Mouse (Mus musculus) limb, embryonic 10.5 days (tissue): ENCODE data around the gene Cracr2a. TPM values are rescaled to one million over a fixed set of nuclear protein-coding genes. Genes with fewer than 3 reads are reported as not detected.
A peak's percentile ranks its signal among the peaks of the same experiment; 100 is the strongest.

ENCODE experiments used
- DNase-seq: peaks from one replicate; pipeline ENCODE4 v3.0.0-alpha.2; 2017; ENCODE audit warnings: low spot score
- H3K27ac ChIP-seq: fragments of 300-500 bp; sonication (generic); 2 replicates; pipeline ENCODE4 v1.5.1; 2016; ENCODE audit warnings: mild to moderate bottlenecking
- H3K27me3 ChIP-seq: fragments of 300-500 bp; sonication (generic); 2 replicates; pipeline ENCODE4 v1.6.1; 2016; ENCODE audit warnings: low read depth, mild to moderate bottlenecking; ENCODE audit not compliant: poor library complexity, severe bottlenecking
- H3K36me3 ChIP-seq: fragments of 300-500 bp; sonication (generic); 2 replicates; pipeline ENCODE4 v1.6.1; 2016; ENCODE audit warnings: mild to moderate bottlenecking, moderate library complexity
- H3K4me1 ChIP-seq: fragments of 300-500 bp; sonication (generic); 2 replicates; pipeline ENCODE4 v1.6.1; 2016
- H3K4me3 ChIP-seq: fragments of 300-500 bp; sonication (generic); 2 replicates; pipeline ENCODE4 v1.5.1; 2016; ENCODE audit warnings: mild to moderate bottlenecking, moderate library complexity
- H3K9me3 ChIP-seq: fragments of 300-500 bp; sonication (generic); replicated peaks from 2 replicates; pipeline ENCODE4 v1.6.1; 2016; ENCODE audit warnings: mild to moderate bottlenecking
- WGBS: fragments of 180-500 bp; shearing (Covaris S2); methylation state at CpG from one replicate; pipeline ENCODE4 v1.1.7; 2016; 5-methylcytosine and 5-hydroxymethylcytosine counted together
- polyA plus RNA-seq: library from polyadenylated mRNA; unstranded; fragments of >200 nt; fragmentation: Nextera tagmentation; extraction: Ambion mirVana; gene quantifications from 2 replicates; pipeline ENCODE4 v1.2.1, GENCODE M21; 2016

Gene Cracr2a
- polyA plus RNA-seq, 1 experiment from 2014 or later: 2.1 TPM

GRCm38 (mm10) chr6:127611216-127611615, 50.1 kb downstream of the Cracr2a start:
- Histone ChIP-seq H3K27me3 (no peaks in the 10 kb centered on the region; the same call in 1 of the 2 replicates), H3K27ac (no peak overlapping the region), H3K36me3 (no peaks in the 10 kb centered on the region), H3K9me3 (no peaks in the 10 kb centered on the region), H3K4me1 (peaks cover 14% of the 10 kb centered on the region), H3K4me3 (no peak overlapping the region)
- no peak for DNase-seq
- 79% methylated on average over 12 of the region's 12 CpGs for WGBS

- no peak for DNase-seq
- Histone ChIP-seq H3K4me3 (no peak overlapping the region), H3K27ac (0 out of 2 replicates have a peak overlapping the region, but pooled peaks have one; percentile 28), H3K4me1 (peaks cover 27% of the 10 kb centered on the region), H3K27me3 (no peaks in the 10 kb centered on the region; the same call in 1 of the 2 replicates), H3K9me3 (no peaks in the 10 kb centered on the region), H3K36me3 (no peaks in the 10 kb centered on the region)
- 55% methylated on average over 13 of the region's 13 CpGs for WGBS
Measured at GRCm38 (mm10) chr6:127614083-127614984, 53.2 kb downstream of the Cracr2a start.

GRCm38 (mm10) chr6:127616623-127617022, 55.5 kb downstream of the Cracr2a start:
- no peak for DNase-seq
- Histone ChIP-seq H3K4me1 (peaks cover 31% of the 10 kb centered on the region), H3K27me3 (no peaks in the 10 kb centered on the region), H3K4me3 (no peak overlapping the region), H3K9me3 (no peaks in the 10 kb centered on the region), H3K36me3 (no peaks in the 10 kb centered on the region), H3K27ac (no peak overlapping the region)
- WGBS: 94% methylated on average over 1 of the region's 1 CpGs

- Histone ChIP-seq H3K27ac (no peak overlapping the region), H3K4me3 (no peak overlapping the region), H3K27me3 (no peaks in the 10 kb centered on the region), H3K4me1 (peaks cover 31% of the 10 kb centered on the region), H3K36me3 (no peaks in the 10 kb centered on the region), H3K9me3 (no peaks in the 10 kb centered on the region)
- DNase-seq: peak; percentile 54
- 37% methylated on average over 10 of the region's 10 CpGs for WGBS
Measured at GRCm38 (mm10) chr6:127617258-127618025, 56.3 kb downstream of the Cracr2a start.

- Histone ChIP-seq H3K27me3 (no peaks in the 10 kb centered on the region), H3K27ac (no peak overlapping the region), H3K4me1 (peaks cover 32% of the 10 kb centered on the region), H3K9me3 (no peaks in the 10 kb centered on the region), H3K36me3 (no peaks in the 10 kb centered on the region), H3K4me3 (no peak overlapping the region)
- no peak for DNase-seq
- 59% methylated on average over 4 of the region's 4 CpGs for WGBS
Measured at GRCm38 (mm10) chr6:127618686-127619085, 57.5 kb downstream of the Cracr2a start.

- WGBS: 33% methylated on average over 5 of the region's 5 CpGs
- peaks cover 7% of the 10 kb centered on the region for H3K4me1 ChIP-seq
- H3K9me3 ChIP-seq: no peaks in the 10 kb centered on the region
- H3K4me3 ChIP-seq: no peak overlapping the region
- no peak overlapping the region for H3K27ac ChIP-seq
- peak; percentile 76 for DNase-seq
- H3K36me3 ChIP-seq: no peaks in the 10 kb centered on the region
- H3K27me3 ChIP-seq: no peaks in the 10 kb centered on the region
Measured at GRCm38 (mm10) chr6:127625135-127625534, 64.0 kb downstream of the Cracr2a start.

GRCm38 (mm10) chr6:127627453-127627852, 66.3 kb downstream of the Cracr2a start:
- WGBS: 87% methylated on average over 9 of the region's 9 CpGs
- Histone ChIP-seq H3K27ac (no peak overlapping the region), H3K36me3 (no peaks in the 10 kb centered on the region), H3K9me3 (no peaks in the 10 kb centered on the region), H3K4me3 (no peak overlapping the region), H3K4me1 (peaks cover 6% of the 10 kb centered on the region; the same call in 1 of the 2 replicates), H3K27me3 (no peaks in the 10 kb centered on the region)
- no peak for DNase-seq

GRCm38 (mm10) chr6:127629249-127629648, 68.1 kb downstream of the Cracr2a start:
- WGBS: 82% methylated on average over 2 of the region's 2 CpGs
- Histone ChIP-seq H3K4me1 (no peaks in the 10 kb centered on the region), H3K4me3 (no peak overlapping the region), H3K9me3 (no peaks in the 10 kb centered on the region), H3K27me3 (no peaks in the 10 kb centered on the region), H3K36me3 (no peaks in the 10 kb centered on the region), H3K27ac (no peak overlapping the region)
- no peak for DNase-seq

GRCm38 (mm10) chr6:127634858-127635257, 73.7 kb downstream of the Cracr2a start:
- no peak overlapping the region for H3K27ac ChIP-seq
- H3K9me3 ChIP-seq: no peaks in the 10 kb centered on the region
- 92% methylated on average over 2 of the region's 2 CpGs for WGBS
- no peak overlapping the region for H3K4me3 ChIP-seq
- no peak for DNase-seq
- H3K36me3 ChIP-seq: no peaks in the 10 kb centered on the region
- H3K4me1 ChIP-seq: no peaks in the 10 kb centered on the region; the same call in 1 of the 2 replicates
- no peaks in the 10 kb centered on the region for H3K27me3 ChIP-seq

GRCm38 (mm10) chr6:127635462-127636189, 74.5 kb downstream of the Cracr2a start:
- no peak for DNase-seq
- Histone ChIP-seq H3K9me3 (no peaks in the 10 kb centered on the region), H3K4me3 (no peak overlapping the region), H3K36me3 (no peaks in the 10 kb centered on the region), H3K27me3 (no peaks in the 10 kb centered on the region), H3K4me1 (no peaks in the 10 kb centered on the region; the same call in 1 of the 2 replicates), H3K27ac (no peak overlapping the region)
- WGBS: 72% methylated on average over 9 of the region's 9 CpGs

GRCm38 (mm10) chr6:127641077-127641801, 80.1 kb downstream of the Cracr2a start:
- 73% methylated on average over 8 of the region's 8 CpGs for whole genome bisulfite sequencing
- Histone ChIP-seq H3K4me1 (no peaks in the 10 kb centered on the region), H3K27me3 (no peaks in the 10 kb centered on the region), H3K36me3 (no peaks in the 10 kb centered on the region), H3K4me3 (no peak overlapping the region), H3K27ac (no peak overlapping the region), H3K9me3 (no peaks in the 10 kb centered on the region)
- no peak for DNase-seq

GRCm38 (mm10) chr6:127655988-127656387, 94.8 kb downstream of the Cracr2a start:
- no peaks in the 10 kb centered on the region; the same call in 1 of the 2 replicates for H3K9me3 ChIP-seq

More at GRCm38 (mm10) chr6:127655988-127656387, 94.8 kb downstream of the Cracr2a start:
- 23% methylated on average over 4 of the region's 4 CpGs for WGBS
- no peak overlapping the region for H3K27ac ChIP-seq
- no peak overlapping the region for H3K4me3 ChIP-seq
- H3K36me3 ChIP-seq: no peaks in the 10 kb centered on the region
- no peak for DNase-seq
- H3K4me1 ChIP-seq: peaks cover 15% of the 10 kb centered on the region
- no peaks in the 10 kb centered on the region for H3K27me3 ChIP-seq
